8 mouse cellular contexts compared by ENCODE assay signal in the genomic region with DNA sequence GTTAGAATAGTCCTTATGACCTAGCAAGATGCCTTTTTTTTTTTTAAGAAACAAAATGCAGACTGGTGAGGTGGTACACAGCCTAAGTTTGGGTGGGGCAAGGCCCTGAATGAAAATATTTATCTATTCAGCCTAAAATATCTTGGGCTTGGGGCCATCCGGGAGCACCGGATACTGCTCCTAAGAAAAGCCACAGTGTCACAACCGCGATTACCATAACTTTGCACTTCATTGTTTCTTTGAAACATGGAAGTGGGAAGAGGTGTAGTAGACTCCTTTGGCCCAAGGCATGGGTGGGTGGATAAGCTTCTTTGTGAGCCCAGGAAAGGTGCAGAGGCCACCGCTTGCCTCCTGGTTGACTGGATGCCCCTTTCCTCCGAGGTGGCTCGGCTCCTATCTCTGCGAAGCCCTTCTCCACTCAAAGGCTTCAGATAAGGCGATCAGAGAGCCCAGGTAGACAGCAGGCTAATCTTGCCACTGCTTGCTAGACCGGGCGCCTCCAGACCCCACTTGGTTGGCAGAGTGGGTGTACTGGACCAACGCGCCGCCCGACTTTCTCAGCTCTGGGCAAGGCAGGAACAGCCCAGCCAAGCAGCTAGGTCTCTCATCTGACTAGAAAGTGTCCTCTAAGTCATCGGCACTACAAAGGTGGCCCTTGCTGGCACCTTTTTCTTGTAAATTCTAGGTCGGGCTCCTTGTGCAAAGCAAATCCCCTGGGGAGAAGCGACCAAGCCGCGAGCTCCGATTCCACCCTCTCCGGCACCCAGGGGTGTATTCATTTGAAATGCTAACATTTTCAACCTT. TPM values are rescaled to one million over a fixed set of nuclear protein-coding genes. Genes with fewer than 3 reads are reported as not detected.
DNase-seq lines count a peak whose midpoint lies in the region; ATAC-seq and TF ChIP-seq lines count a peak whose summit lies in the region.

No protein-coding gene starts in this region.

- peaks cover 50% of the 10 kb centered on the region for H3K4me1 ChIP-seq in G1E (ENCODE audit: insufficient read depth, low read depth, low read length)
- H3K4me1 ChIP-seq in forebrain, embryonic 12.5 days: peaks cover 15% of the 10 kb centered on the region
- H3K4me1 ChIP-seq in intestine, postnatal 0 days (replicated peaks; ENCODE audit: control insufficient read depth, insufficient read depth, low read length): no peaks in the 10 kb centered on the region
- H3K4me1 ChIP-seq in midbrain, embryonic 13.5 days (replicated peaks): peaks cover 15% of the 10 kb centered on the region

- 8% methylated on average over 22 of the region's 22 CpGs for WGBS in forebrain, embryonic 12.5 days
- whole genome bisulfite sequencing in intestine, postnatal 0 days: 34% methylated on average over 22 of the region's 22 CpGs
- 5% methylated on average over 22 of the region's 22 CpGs for WGBS in midbrain, embryonic 13.5 days

- H3K27ac ChIP-seq in forebrain, embryonic 12.5 days: no peak overlapping the region
- H3K27ac ChIP-seq in intestine, postnatal 0 days (ENCODE audit: low read depth, low read length): no peak overlapping the region
- H3K27ac ChIP-seq in midbrain, embryonic 13.5 days: no peak overlapping the region

- H3K36me3 ChIP-seq in G1E (replicated peaks): no peaks in the 10 kb centered on the region
- no peaks in the 10 kb centered on the region for H3K36me3 ChIP-seq in forebrain, embryonic 12.5 days (replicated peaks)
- no peaks in the 10 kb centered on the region for H3K36me3 ChIP-seq in intestine, postnatal 0 days (ENCODE audit: control insufficient read depth, insufficient read depth)
- no peaks in the 10 kb centered on the region for H3K36me3 ChIP-seq in midbrain, embryonic 13.5 days

- TF ChIP-seq CTCF in G1E (IDR thresholded peaks at IDR 0.05; ENCODE audit: low read depth, low read length): no peak
- TF ChIP-seq CTCF in intestine, postnatal 0 days (IDR thresholded peaks at IDR 0.05; ENCODE audit: low read depth): no peak

- no peaks in the 10 kb centered on the region for H3K9me3 ChIP-seq in G1E (replicated peaks)
- no peaks in the 10 kb centered on the region for H3K9me3 ChIP-seq in forebrain, embryonic 12.5 days
- H3K9me3 ChIP-seq in intestine, postnatal 0 days (ENCODE audit: control insufficient read depth): no peaks in the 10 kb centered on the region
- H3K9me3 ChIP-seq in midbrain, embryonic 13.5 days: no peaks in the 10 kb centered on the region

- peak; percentile 23 to 60 for DNase-seq in adrenal gland, adult (ENCODE audit: inconsistent age in 2 of 2, low spot score in 1 of 2)
- DNase-seq in adrenal gland, adult 18-20 months (ENCODE audit: low spot score in 2 of 2): no peak
- peak; percentile 52 for DNase-seq in G1E (ENCODE audit: low spot score)
- DNase-seq in yolk sac, embryonic 10.5 days (ENCODE audit: low spot score): peak; percentile 10
- no peak for DNase-seq in layer of hippocampus, postnatal 25 days (ENCODE audit: extremely low spot score in 1 of 2, low spot score in 1 of 2)

- no peak overlapping the region for H3K9ac ChIP-seq in forebrain, embryonic 12.5 days
- H3K9ac ChIP-seq in intestine, postnatal 0 days (ENCODE audit: low read depth, low read length): peak overlapping the region; percentile 19; the same call in 1 of the 2 replicates
- peak overlapping the region; percentile 65; the same call in 1 of the 2 replicates for H3K9ac ChIP-seq in midbrain, embryonic 13.5 days (replicated peaks)

- peak; percentile 1; the same call in 1 of the 2 replicates for ATAC-seq in G1E (ENCODE audit: extremely low read depth, insufficient number of reproducible peaks, low FRiP score, poor library complexity, severe bottlenecking)
- ATAC-seq in forebrain, embryonic 12.5 days (ENCODE audit: low FRiP score): no peak
- ATAC-seq in intestine, postnatal 0 days: no peak
- ATAC-seq in midbrain, embryonic 13.5 days: peak; percentile 48; the same call in 1 of the 2 replicates

- no peaks in the 10 kb centered on the region for H3K27me3 ChIP-seq in G1E (ENCODE audit: insufficient read depth, low read length)
- H3K27me3 ChIP-seq in forebrain, embryonic 12.5 days: peaks cover 54% of the 10 kb centered on the region
- no peaks in the 10 kb centered on the region for H3K27me3 ChIP-seq in intestine, postnatal 0 days (replicated peaks; ENCODE audit: control insufficient read depth, insufficient read depth, low read length)
- peaks cover 55% of the 10 kb centered on the region for H3K27me3 ChIP-seq in midbrain, embryonic 13.5 days

- peak overlapping the region; percentile 84 for H3K4me2 ChIP-seq in forebrain, embryonic 12.5 days
- H3K4me2 ChIP-seq in intestine, postnatal 0 days (replicated peaks; ENCODE audit: low read depth): peak overlapping the region; percentile 84
- peak overlapping the region; percentile 94 for H3K4me2 ChIP-seq in midbrain, embryonic 13.5 days (replicated peaks)

- peak overlapping the region; percentile 69 for H3K4me3 ChIP-seq in G1E (ENCODE audit: low read depth, low read length)
- H3K4me3 ChIP-seq in forebrain, embryonic 12.5 days (replicated peaks): peak overlapping the region; percentile 48
- peak overlapping the region; percentile 42 for H3K4me3 ChIP-seq in intestine, postnatal 0 days (ENCODE audit: low read depth, low read length)
- H3K4me3 ChIP-seq in midbrain, embryonic 13.5 days (replicated peaks): peak overlapping the region; percentile 53

RNA-seq across cellular contexts. Expression of gene Wapl, which starts 12.7 kb away (rescaled TPM):
- 10 to 100 TPM; 72.4 to 90.5 TPM for total RNA-seq in adrenal gland, adult 18-20 months (2021)
- 283 and 301 TPM in 2 replicates for total RNA-seq in G1E (2014; fragmentation: Nextera tagmentation)
- total RNA-seq in G1E (2017): 210 and 238 TPM in 2 replicates
- polyA plus RNA-seq in G1E (2012): 29.9 and 32.6 TPM in 2 replicates
- polyA plus RNA-seq in forebrain, embryonic 12.5 days (2016; fragmentation: Nextera tagmentation; extraction: Ambion mirVana): 37.6 and 38.3 TPM in 2 replicates
- 18.2 and 20.2 TPM in 2 replicates for polyA plus RNA-seq in intestine, postnatal 0 days (2015; fragmentation: Nextera tagmentation; extraction: Ambion mirVana)
- 20.8 and 22.5 TPM in 2 replicates for polyA plus RNA-seq in midbrain, embryonic 13.5 days (2015; fragmentation: Nextera tagmentation; extraction: Ambion mirVana)
- 10 to 100 TPM; 50.1 to 51.2 TPM for total RNA-seq in layer of hippocampus, postnatal 25 days (2021)

Comparison
In these comparisons a context has a peak if more than half of its experiments do, and no peak if none do; other contexts are left out.
1. DNase-seq: peak in adrenal gland, adult (2 of 2), G1E (single experiment) and yolk sac, embryonic 10.5 days (single experiment); none in adrenal gland, adult 18-20 months (0 of 2) and layer of hippocampus, postnatal 25 days (0 of 2).
2. ATAC-seq: peak in G1E (single experiment) and midbrain, embryonic 13.5 days (single experiment); none in forebrain, embryonic 12.5 days (single experiment) and intestine, postnatal 0 days (single experiment).
3. Peak in every context shown above with its lines, with median percentiles within 50 percentile points of each other: H3K4me3 ChIP-seq and H3K4me2 ChIP-seq.